Mouse (Mus musculus) lung, adult 2 months (tissue): ENCODE results near the gene Col25a1.

ENCODE experiments used
- CTCF ChIP-seq: fragments of 200-500 bp; IDR thresholded peaks from 2 replicates; pipeline ENCODE4 v1.5.1; 2011; ENCODE audit warnings: mild to moderate bottlenecking, low read length, control low read depth; ENCODE audit not compliant: insufficient read depth
- POLR2A ChIP-seq: fragments of 200-500 bp; IDR thresholded peaks from 2 replicates; pipeline ENCODE4 v1.6.1; 2011; ENCODE audit warnings: low read depth, mild to moderate bottlenecking, control low read depth, low read length, borderline replicate concordance; ENCODE audit errors: extremely low read depth

- no peak for TF ChIP-seq CTCF
- no peak for TF ChIP-seq POLR2A
Measured at GRCm38 (mm10) chr3:130218232-130218728, 87.0 kb downstream of the Col25a1 start.
